Mouse (Mus musculus) heart, adult 2 months (tissue): ENCODE measurements around the gene Aldh1a2.

ENCODE experiments used
- CTCF ChIP-seq: fragments of 200-600 bp; IDR thresholded peaks from 2 replicates; pipeline ENCODE4 v1.8.1; 2022; ENCODE audit warnings: antibody characterized with exemption, mild to moderate bottlenecking, moderate library complexity
- EP300 ChIP-seq: fragments of 200-500 bp; IDR thresholded peaks from 2 replicates; pipeline ENCODE4 v1.6.1; 2011; ENCODE audit warnings: low read depth, low read length, control low read depth; ENCODE audit not compliant: insufficient read depth
- POLR2A ChIP-seq: fragments of 200-500 bp; IDR thresholded peaks from 2 replicates; pipeline ENCODE4 v1.6.1; 2011; ENCODE audit warnings: mild to moderate bottlenecking, low read depth, low read length, control low read depth; ENCODE audit not compliant: insufficient read depth

DNA sequence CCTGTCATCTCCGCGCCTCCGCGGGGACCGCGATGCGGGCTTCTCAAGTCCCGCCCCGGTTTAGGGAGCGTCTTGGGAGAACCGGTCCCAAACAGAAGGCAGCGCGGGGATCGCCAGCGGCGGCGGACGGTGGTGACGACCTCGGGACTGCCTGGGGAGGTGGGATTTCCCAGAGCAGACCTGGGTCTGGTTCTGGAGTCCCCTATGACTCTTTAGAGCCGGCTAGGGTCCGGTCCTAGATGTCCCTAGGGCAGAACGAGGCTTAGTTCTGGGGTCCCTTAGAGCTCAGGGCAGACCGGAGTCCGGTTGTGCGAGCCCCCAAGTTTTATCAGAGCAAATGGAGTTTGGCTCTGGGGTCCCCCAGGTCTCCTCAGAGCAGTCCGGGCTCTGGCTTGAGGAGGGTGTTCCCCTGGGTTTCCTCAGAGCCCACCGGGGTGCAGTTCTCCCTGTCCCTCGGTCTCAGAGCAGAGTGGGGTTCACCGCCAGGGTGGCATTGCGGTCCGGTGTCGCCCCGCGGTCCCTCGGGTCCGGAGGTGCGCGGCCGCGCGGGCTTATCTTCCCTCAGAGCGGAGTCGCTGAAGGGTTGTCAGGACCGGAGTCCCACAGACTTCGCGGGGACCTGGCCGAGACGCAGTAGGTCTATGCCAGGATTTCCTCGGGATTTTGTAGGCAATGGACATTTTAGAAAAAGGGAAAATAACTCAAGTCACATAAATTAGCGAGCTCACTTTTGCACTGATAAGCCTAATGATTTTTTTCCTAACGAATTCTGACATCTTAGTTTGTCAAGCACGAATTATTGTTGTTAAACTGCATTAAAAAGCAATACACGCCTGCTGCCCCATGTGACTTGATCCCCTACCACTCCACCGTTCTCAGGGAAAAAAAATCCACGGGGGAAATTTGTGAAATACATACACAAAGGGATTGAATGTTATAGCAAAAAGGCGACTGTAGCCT lies 727 bp downstream of the Aldh1a2 start:
- TF ChIP-seq CTCF (no peak), EP300 (no peak), POLR2A (no peak)
